Mouse (Mus musculus): ENCODE results near the gene Disc1. TPM values are rescaled to one million over a fixed set of nuclear protein-coding genes. Genes with fewer than 3 reads are reported as not detected.
A peak's percentile ranks its signal among the peaks of the same experiment; 100 is the strongest.

The Disc1 gene
- total RNA-seq, 2 experiments from 2014 or later, result 0.84 to 1.3 TPM

GRCm38 (mm10) chr8:125223031-125223753, 169.2 kb downstream of the Disc1 start:
- Histone ChIP-seq H3K27ac (no peak overlapping the region), H3K4me3 (no peak overlapping the region)
- no peak for DNase-seq
- intact Hi-C loops (cut with DNase I), result no loop called here
- no peak for TF ChIP-seq CTCF (IDR thresholded peaks at IDR 0.05)

- Histone ChIP-seq H3K27ac (no peak overlapping the region), H3K4me3 (no peak overlapping the region)
- DNase-seq, result peak; percentile 21
- intact Hi-C loops (cut with DNase I), result no loop called here
- TF ChIP-seq CTCF (IDR thresholded peaks at IDR 0.05), result no peak
Observed at GRCm38 (mm10) chr8:125224271-125224699, 170.3 kb downstream of the Disc1 start.

GRCm38 (mm10) chr8:125225266-125225665, 171.3 kb downstream of the Disc1 start:
- no peak for DNase-seq
- TF ChIP-seq CTCF (IDR thresholded peaks at IDR 0.05), result no peak
- H3K4me3 ChIP-seq, result no peak overlapping the region
- intact Hi-C loops (cut with DNase I), result no loop called here
- no peak overlapping the region for H3K27ac ChIP-seq

GRCm38 (mm10) chr8:125226989-125227624, 173.1 kb downstream of the Disc1 start:
- peak overlapping the region; percentile 27 for H3K4me3 ChIP-seq
- H3K27ac ChIP-seq, result peak overlapping the region; percentile 43
- intact Hi-C loops (cut with DNase I), result no loop called here
- DNase-seq, result peak; percentile 64
- no peak for TF ChIP-seq CTCF (IDR thresholded peaks at IDR 0.05)

GRCm38 (mm10) chr8:125230526-125231131, 176.6 kb downstream of the Disc1 start:
- no peak for DNase-seq
- no peak overlapping the region for H3K27ac ChIP-seq
- no peak overlapping the region for H3K4me3 ChIP-seq
- TF ChIP-seq CTCF (IDR thresholded peaks at IDR 0.05), result no peak
- intact Hi-C loops (cut with DNase I), result no loop called here

GRCm38 (mm10) chr8:125232724-125233123, 178.7 kb downstream of the Disc1 start:
- no peak for DNase-seq
- intact Hi-C loops (cut with DNase I), result no loop called here
- TF ChIP-seq CTCF (IDR thresholded peaks at IDR 0.05), result no peak
- H3K27ac ChIP-seq, result no peak overlapping the region
- H3K4me3 ChIP-seq, result no peak overlapping the region

GRCm38 (mm10) chr8:125235898-125236835, 182.2 kb downstream of the Disc1 start:
- H3K4me3 ChIP-seq, result peak overlapping the region; percentile 62
- DNase-seq, result peak; percentile 52
- TF ChIP-seq CTCF (IDR thresholded peaks at IDR 0.05), result no peak
- H3K27ac ChIP-seq, result peak overlapping the region; percentile 67
- intact Hi-C loops (cut with DNase I), result loop anchor here (5.0 kb wide), 1 partner anchor 39 kb away; no protein-coding TSS in a partner anchor

GRCm38 (mm10) chr8:125240763-125241162, 186.8 kb downstream of the Disc1 start:
- H3K27ac ChIP-seq, result no peak overlapping the region
- no peak for DNase-seq
- intact Hi-C loops (cut with DNase I), result no loop called here
- H3K4me3 ChIP-seq, result no peak overlapping the region
- no peak for TF ChIP-seq CTCF (IDR thresholded peaks at IDR 0.05)

- no peak for DNase-seq
- intact Hi-C loops (cut with DNase I), result no loop called here
- H3K4me3 ChIP-seq, result no peak overlapping the region
- no peak overlapping the region for H3K27ac ChIP-seq
- TF ChIP-seq CTCF (IDR thresholded peaks at IDR 0.05), result no peak
Observed at GRCm38 (mm10) chr8:125242382-125242781, 188.4 kb downstream of the Disc1 start.

- intact Hi-C loops (cut with DNase I), result no loop called here
Observed at GRCm38 (mm10) chr8:125242921-125243320, 188.9 kb downstream of the Disc1 start.

GRCm38 (mm10) chr8:125246737-125247292, 192.8 kb downstream of the Disc1 start:
- Histone ChIP-seq H3K27ac (no peak overlapping the region), H3K4me3 (no peak overlapping the region)
- intact Hi-C loops (cut with DNase I), result no loop called here
- no peak for DNase-seq
- TF ChIP-seq CTCF (IDR thresholded peaks at IDR 0.05), result no peak

More at GRCm38 (mm10) chr8:125242921-125243320, 188.9 kb downstream of the Disc1 start:
- Histone ChIP-seq H3K4me3 (no peak overlapping the region), H3K27ac (no peak overlapping the region)
- DNase-seq, result no peak
- TF ChIP-seq CTCF (IDR thresholded peaks at IDR 0.05), result no peak

- intact Hi-C loops (cut with DNase I), result no loop called here
- TF ChIP-seq CTCF (IDR thresholded peaks at IDR 0.05), result no peak
- DNase-seq, result no peak
- H3K27ac ChIP-seq, result no peak overlapping the region
- no peak overlapping the region for H3K4me3 ChIP-seq
Observed at GRCm38 (mm10) chr8:125247349-125247748, 193.4 kb downstream of the Disc1 start.
